Mouse (Mus musculus) regulatory T cell (primary cell): ENCODE data around the gene Sgsm1.

Experiments used
- in situ Hi-C: fragments of 300-600 bp; cut with MboI, MseI; formaldehyde crosslinking; loops from one replicate; pipeline ENCODE4 v1.15.1; 2025; ENCODE audit warnings: high pct_unique_total_duplicates

Gene Sgsm1

GRCm38 (mm10) chr5:113193762-113194161, 116.8 kb downstream of the Sgsm1 start:
- in situ Hi-C loops, result no loop called here
